Mouse (Mus musculus) mesoderm, embryonic 11.5 days (tissue): ENCODE data around the gene Gm45233.

Experiments
- DNase-seq: peaks from one replicate; pipeline ENCODE4 v3.0.0-alpha.2; 2012; ENCODE audit warnings: low read depth, low spot score

Gene Gm45233

GRCm38 (mm10) chr7:43495343-43496021 is 51.6 kb downstream of the Gm45233 start:
- peak; percentile 60 for DNase-seq

GRCm38 (mm10) chr7:43511707-43512478 is 68.0 kb downstream of the Gm45233 start:
- DNase-seq, result no peak

- no peak for DNase-seq
Observed at GRCm38 (mm10) chr7:43512519-43512918, 68.6 kb downstream of the Gm45233 start.
